Mouse (Mus musculus) layer of hippocampus, postnatal 36 days (tissue): Measurements from ENCODE around the gene Lrit2. TPM values are rescaled to one million over a fixed set of nuclear protein-coding genes. Genes with fewer than 3 reads are reported as not detected.

Experiments
- DNase-seq, 2 experiments: peaks; one replicate each; pipeline ENCODE4 v3.0.0; 2022
- total RNA-seq, 2 experiments: library from RNA; stranded (reverse); gene quantifications; 2 replicates each; pipeline ENCODE4 v1.2.3; 2021

The Lrit2 gene
- total RNA-seq, 2 experiments from 2014 or later: not detected

- DNase-seq: no peak
These were observed 45.2 kb downstream of the Lrit2 start for GRCm38 (mm10) chr14:37112931-37113330.

DNA sequence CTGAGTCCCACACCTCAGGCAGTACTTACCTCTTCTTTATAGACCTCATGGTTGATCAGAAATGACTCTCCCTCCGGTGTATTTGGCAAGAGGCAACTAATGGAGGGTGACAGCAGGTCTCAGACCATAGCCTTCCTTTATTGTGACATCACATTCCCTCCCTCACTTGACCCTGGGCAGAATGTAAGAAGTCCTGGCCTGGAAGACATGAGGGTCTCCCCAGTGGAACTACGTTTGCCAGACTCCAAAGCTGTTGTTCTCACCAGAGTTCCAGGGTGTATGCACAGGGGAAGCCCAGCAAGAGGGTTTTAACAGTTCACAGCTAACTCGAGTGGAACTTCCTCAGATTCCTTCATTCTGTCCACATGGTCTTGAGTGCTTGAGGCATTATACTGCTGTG lies 46.2 kb downstream of the Lrit2 start, which contains the start of gene 2610528A11Rik:
Gene 2610528A11Rik, minus strand, starts transcription at position 101 of the 400 bp plus-strand sequence.
- DNase-seq: no peak

DNA sequence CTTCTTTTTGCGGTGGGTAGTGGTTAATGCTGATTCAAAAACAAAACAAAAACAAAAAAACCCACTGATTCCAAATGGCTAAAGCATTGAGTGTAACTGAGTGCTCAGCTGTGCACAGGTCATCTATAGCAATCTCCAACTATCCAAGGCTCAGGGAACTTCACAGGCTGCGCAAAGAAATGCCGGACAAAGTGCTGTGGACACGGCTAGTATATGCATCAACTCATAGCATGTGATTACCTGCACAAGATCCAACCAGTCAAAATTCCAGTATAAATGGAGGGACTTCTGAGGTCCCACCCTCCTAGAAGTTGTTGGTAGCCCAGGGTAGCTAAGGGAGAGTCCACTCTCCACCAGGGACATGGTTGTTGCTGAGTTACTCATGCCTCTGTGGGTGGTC lies 51.5 kb downstream of the Lrit2 start:
- no peak for DNase-seq

Other genes with a start within 250 kb of the Lrit2 start
- 10 to 100 TPM; 79.1 to 79.6 TPM for gene Ccser2, start 99.2 kb upstream of the Lrit2 start, total RNA-seq
- not detected for gene Rgr, start 19.0 kb upstream of the Lrit2 start, total RNA-seq
- not detected for gene Lrit1, start 13.1 kb upstream of the Lrit2 start, total RNA-seq
- 1 to 10 TPM; 7.5 to 8.5 TPM for gene Cdhr1, start 30.4 kb downstream of the Lrit2 start, total RNA-seq
- gene 2610528A11Rik, start 46.1 kb downstream of the Lrit2 start, total RNA-seq: 1 to 10 TPM in 1 of 2 experiments, under 1 TPM in 1; 0.52 to 1.4 TPM
- 100 to 1,000 TPM; 391 to 413 TPM for gene Ghitm, start 67.3 kb downstream of the Lrit2 start, total RNA-seq